Mouse (Mus musculus) heart, embryonic 12.5 days (tissue): ENCODE measurements around the gene Olfr399. TPM values are rescaled to one million over a fixed set of nuclear protein-coding genes. Genes with fewer than 3 reads are reported as not detected.

Experiments used
- ATAC-seq: fragments of 200-750 bp; cut with Nextera tagmentation; 2 replicates; pipeline ENCODE4 v1.8.0; 2017; ENCODE audit warnings: moderate TSS enrichment, moderate library complexity; ENCODE audit not compliant: insufficient number of reproducible peaks, low FRiP score
- H3K27ac ChIP-seq: fragments of 300-500 bp; sonication (generic); 2 replicates; pipeline ENCODE4 v1.5.1; 2016; ENCODE audit warnings: mild to moderate bottlenecking, moderate library complexity; ENCODE audit not compliant: poor library complexity, severe bottlenecking
- H3K27me3 ChIP-seq: fragments of 300-500 bp; sonication (generic); replicated peaks from 2 replicates; pipeline ENCODE4 v1.6.1; 2016; ENCODE audit warnings: mild to moderate bottlenecking, moderate library complexity
- H3K36me3 ChIP-seq: fragments of 300-500 bp; sonication (generic); 2 replicates; pipeline ENCODE4 v1.6.1; 2016; ENCODE audit warnings: mild to moderate bottlenecking, moderate library complexity
- H3K4me1 ChIP-seq: fragments of 300-500 bp; sonication (generic); replicated peaks from 2 replicates; pipeline ENCODE4 v1.6.1; 2016; ENCODE audit warnings: mild to moderate bottlenecking
- H3K4me2 ChIP-seq: fragments of 300-500 bp; sonication (generic); 2 replicates; pipeline ENCODE4 v1.6.1; 2016; ENCODE audit warnings: mild to moderate bottlenecking, moderate library complexity
- H3K4me3 ChIP-seq: fragments of 300-500 bp; sonication (generic); 2 replicates; pipeline ENCODE4 v1.5.1; 2016; ENCODE audit warnings: mild to moderate bottlenecking
- H3K9ac ChIP-seq: fragments of 300-500 bp; sonication (generic); 2 replicates; pipeline ENCODE4 v1.6.1; 2016; ENCODE audit warnings: mild to moderate bottlenecking, moderate library complexity
- H3K9me3 ChIP-seq: fragments of 300-500 bp; sonication (generic); replicated peaks from 2 replicates; pipeline ENCODE4 v1.6.1; 2016; ENCODE audit warnings: mild to moderate bottlenecking, moderate library complexity
- WGBS: fragments of 180-500 bp; shearing (Covaris S2); methylation state at CpG from one replicate; pipeline ENCODE4 v1.1.7; 2016; 5-methylcytosine and 5-hydroxymethylcytosine counted together
- polyA plus RNA-seq: library from polyadenylated mRNA; unstranded; fragments of >200 nt; fragmentation: Nextera tagmentation; extraction: Ambion mirVana; gene quantifications from 2 replicates; pipeline ENCODE4 v1.2.1, GENCODE M21; 2016

Gene Olfr399
- polyA plus RNA-seq: not detected in 2 replicates

GRCm38 (mm10) chr11:74056451-74056850 is at the start of gene Olfr399, which contains the start of gene Olfr139:
Gene Olfr399, minus strand, starts transcription at chr11:74056615.
Gene Olfr139, minus strand, starts transcription at chr11:74056551.
- ATAC-seq: no peak
- no peak within 1 kb of the TSS for H3K9ac ChIP-seq
- H3K27ac ChIP-seq: no peak within 1 kb of the TSS
- no peaks in the 10 kb centered on the region for H3K36me3 ChIP-seq
- H3K4me1 ChIP-seq: no peaks in the 10 kb centered on the region
- no peak within 1 kb of the TSS for H3K4me2 ChIP-seq
- H3K4me3 ChIP-seq: no peak within 1 kb of the TSS
- peaks cover 16% of the 10 kb centered on the region for H3K9me3 ChIP-seq
- 80% methylated on average over 2 of the region's 2 CpGs for WGBS
- no peaks in the 10 kb centered on the region for H3K27me3 ChIP-seq

DNA sequence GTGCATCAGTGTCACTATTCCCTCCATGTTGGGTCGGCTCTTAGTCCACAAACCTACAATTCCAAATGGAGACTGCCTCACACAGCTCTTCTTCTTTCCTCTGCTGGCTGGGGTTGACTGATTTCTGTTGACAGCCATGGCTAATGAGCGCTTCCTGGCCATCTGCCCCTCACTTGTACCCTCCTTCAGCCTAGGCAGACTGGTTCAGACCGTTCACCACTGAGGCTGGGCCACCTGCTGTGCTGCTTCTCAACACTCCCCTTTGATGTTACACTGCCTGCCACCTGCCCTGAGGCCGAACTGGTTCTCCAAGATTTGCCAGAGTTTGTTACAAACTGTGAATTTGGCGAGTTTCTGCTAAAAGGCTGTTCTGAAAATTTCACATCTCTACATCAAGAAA is 48.7 kb upstream of the Olfr399 start:
- WGBS: 20% methylated on average over 5 of the region's 5 CpGs

GRCm38 (mm10) chr11:74101507-74101906 is 45.1 kb upstream of the Olfr399 start:
- H3K4me2 ChIP-seq: no peak overlapping the region
- peaks cover 19% of the 10 kb centered on the region; the same call in 1 of the 2 replicates for H3K9me3 ChIP-seq
- H3K27ac ChIP-seq: no peak overlapping the region
- 49% methylated on average over 2 of the region's 2 CpGs for WGBS
- no peaks in the 10 kb centered on the region for H3K36me3 ChIP-seq
- no peak for ATAC-seq
- H3K4me3 ChIP-seq: no peak overlapping the region
- H3K27me3 ChIP-seq: no peaks in the 10 kb centered on the region
- H3K9ac ChIP-seq: no peak overlapping the region
- H3K4me1 ChIP-seq: no peaks in the 10 kb centered on the region

More for the DNA sequence above, 48.7 kb upstream of the Olfr399 start:
- no peak overlapping the region for H3K4me2 ChIP-seq
- no peak overlapping the region for H3K9ac ChIP-seq
- no peak overlapping the region for H3K4me3 ChIP-seq
- H3K27ac ChIP-seq: no peak overlapping the region
- H3K36me3 ChIP-seq: no peaks in the 10 kb centered on the region
- H3K27me3 ChIP-seq: no peaks in the 10 kb centered on the region
- no peak for ATAC-seq
- H3K9me3 ChIP-seq: peaks cover 24% of the 10 kb centered on the region
- H3K4me1 ChIP-seq: no peaks in the 10 kb centered on the region

DNA sequence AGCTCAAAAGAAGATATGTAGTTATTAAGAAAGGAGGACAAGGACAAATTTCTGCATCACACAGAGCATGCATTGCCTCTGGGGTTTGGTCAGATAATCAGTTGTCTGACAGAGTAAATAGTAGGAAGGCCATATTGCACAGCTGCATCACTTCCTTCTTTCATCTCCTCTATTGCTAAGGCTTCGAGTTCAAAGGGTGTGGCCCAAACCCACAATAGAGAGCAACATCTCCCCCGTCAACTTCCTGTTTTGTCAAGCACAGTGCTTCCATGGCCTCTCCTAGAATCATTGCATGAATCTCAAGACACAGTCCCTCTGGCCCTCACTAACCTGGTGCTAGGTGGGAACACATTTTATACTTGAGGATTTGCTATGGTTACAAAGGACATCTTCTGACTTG is 44.3 kb upstream of the Olfr399 start:
- H3K4me1 ChIP-seq: no peaks in the 10 kb centered on the region
- H3K27me3 ChIP-seq: no peaks in the 10 kb centered on the region
- H3K4me2 ChIP-seq: no peak overlapping the region
- no peak for ATAC-seq
- WGBS: 58% methylated on average over 2 of the region's 2 CpGs
- no peak overlapping the region for H3K9ac ChIP-seq
- H3K9me3 ChIP-seq: peaks cover 23% of the 10 kb centered on the region; the same call in 1 of the 2 replicates
- no peak overlapping the region for H3K27ac ChIP-seq
- no peaks in the 10 kb centered on the region for H3K36me3 ChIP-seq
- H3K4me3 ChIP-seq: no peak overlapping the region

DNA sequence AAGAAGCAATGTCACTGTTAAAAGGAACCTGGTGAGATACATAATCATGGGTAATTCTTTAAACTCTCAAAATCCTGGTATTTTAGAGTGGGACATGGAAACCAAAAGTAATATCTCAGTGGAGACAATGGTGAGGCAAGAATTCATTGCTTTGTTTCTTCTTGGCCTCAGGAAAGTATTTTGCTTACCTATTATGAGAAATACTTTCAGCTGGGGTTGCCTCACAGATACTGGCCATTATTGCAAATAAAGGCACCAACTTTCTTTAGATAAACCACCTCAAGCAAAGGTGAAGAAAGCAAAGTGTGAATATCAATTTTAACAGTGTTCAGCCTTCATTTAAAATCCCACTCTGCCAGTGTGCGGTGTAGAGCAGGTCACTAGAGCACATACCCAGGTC is 13.2 kb upstream of the Olfr399 start, which contains the start of gene Zfp616:
TSS of gene Zfp616 (plus strand) at position 301 of the 400 bp plus-strand sequence.
- Histone ChIP-seq H3K4me1 (no peaks in the 10 kb centered on the region), H3K36me3 (no peaks in the 10 kb centered on the region), H3K4me3 (no peak within 1 kb of the TSS), H3K4me2 (no peak within 1 kb of the TSS), H3K9ac (no peak within 1 kb of the TSS), H3K9me3 (peaks cover 2% of the 10 kb centered on the region), H3K27ac (no peak within 1 kb of the TSS), H3K27me3 (no peaks in the 10 kb centered on the region)
- 80% methylated on average over 1 of the region's 1 CpGs for WGBS
- no peak for ATAC-seq

GRCm38 (mm10) chr11:74051347-74051746 is 5.1 kb downstream of the Olfr399 start:
- Histone ChIP-seq H3K4me3 (no peak overlapping the region), H3K27me3 (no peaks in the 10 kb centered on the region), H3K4me1 (no peaks in the 10 kb centered on the region), H3K4me2 (no peak overlapping the region), H3K9ac (no peak overlapping the region), H3K36me3 (no peaks in the 10 kb centered on the region), H3K27ac (no peak overlapping the region), H3K9me3 (peaks cover 18% of the 10 kb centered on the region)
- 55% methylated on average over 3 of the region's 3 CpGs for WGBS
- ATAC-seq: no peak

Other genes with a start within 250 kb of the Olfr399 start
- gene Olfr392, start 239.6 kb downstream of the Olfr399 start, polyA plus RNA-seq: not detected in 2 replicates
- not detected in 2 replicates for gene Olfr393, start 205.2 kb downstream of the Olfr399 start, polyA plus RNA-seq
- not detected in 2 replicates for gene Olfr394, start 165.8 kb downstream of the Olfr399 start, polyA plus RNA-seq
- gene Olfr395, start 147.3 kb downstream of the Olfr399 start, polyA plus RNA-seq: not detected in 2 replicates
- gene Olfr23, start 119.9 kb downstream of the Olfr399 start, polyA plus RNA-seq: not detected in 2 replicates
- gene Olfr397, start 95.8 kb downstream of the Olfr399 start, polyA plus RNA-seq: not detected in 2 replicates
- gene Olfr398, start 66.2 kb downstream of the Olfr399 start, polyA plus RNA-seq: not detected in 2 replicates
- not detected in 2 replicates for gene Olfr139, start 64 bp downstream of the Olfr399 start, polyA plus RNA-seq
- gene Zfp616, start 13.3 kb upstream of the Olfr399 start, polyA plus RNA-seq: not detected in 2 replicates
- gene Olfr401, start 57.1 kb upstream of the Olfr399 start, polyA plus RNA-seq: not detected in 2 replicates
- gene Olfr402, start 96.9 kb upstream of the Olfr399 start, polyA plus RNA-seq: not detected in 2 replicates
- gene Olfr403, start 129.6 kb upstream of the Olfr399 start, polyA plus RNA-seq: not detected in 2 replicates
- not detected in 2 replicates for gene Olfr43, start 154.8 kb upstream of the Olfr399 start, polyA plus RNA-seq
- not detected in 2 replicates for gene Olfr406, start 203.2 kb upstream of the Olfr399 start, polyA plus RNA-seq
- not detected in 2 replicates for gene Olfr59, start 227.1 kb upstream of the Olfr399 start, polyA plus RNA-seq